Mouse (Mus musculus): ENCODE data around the gene Arhgef26. TPM values are rescaled to one million over a fixed set of nuclear protein-coding genes. Genes with fewer than 3 reads are reported as not detected.

The Arhgef26 gene
- polyA plus RNA-seq, 1 experiment = 0.57 TPM

DNA sequence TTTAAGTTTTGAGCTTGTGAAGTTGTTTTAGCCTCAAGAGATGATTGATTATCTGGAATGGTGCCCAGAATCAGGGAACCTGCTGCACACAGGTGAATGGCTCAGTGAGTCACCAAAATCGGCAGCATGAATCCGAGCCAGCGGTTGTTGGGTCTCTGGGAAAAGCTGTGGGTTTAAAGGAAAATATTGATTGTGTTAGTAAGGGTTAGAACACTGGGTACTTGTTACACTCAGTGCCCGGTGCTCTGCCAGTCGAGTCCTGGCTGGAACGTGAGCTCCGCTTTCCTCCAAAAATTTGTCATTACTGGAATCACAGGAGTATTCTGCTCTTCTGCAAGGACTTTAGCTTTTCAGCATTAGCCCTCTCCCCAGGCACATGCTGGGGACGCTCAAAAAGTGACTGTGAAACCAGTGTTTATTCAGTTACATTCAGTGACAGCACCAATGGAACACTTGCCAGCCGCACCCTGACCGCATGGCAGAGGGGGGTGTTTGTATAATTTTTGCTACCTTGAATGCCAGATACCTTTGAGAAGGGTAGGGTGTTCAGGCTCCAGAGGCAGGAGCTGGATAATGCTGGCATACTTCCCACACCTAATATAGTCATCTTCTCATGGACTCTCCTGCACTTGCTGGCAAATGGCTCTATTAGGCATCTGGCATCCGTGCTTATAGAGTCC, 11.2 kb downstream of the Arhgef26 start:
- Histone ChIP-seq H3K4me3 (ENCODE audit: control insufficient read depth, insufficient read depth, low read length) (no peak overlapping the region), H3K4me1 (replicated peaks; ENCODE audit: control insufficient read depth, insufficient read depth, low read length) (no peaks in the 10 kb centered on the region), H3K27ac (ENCODE audit: control insufficient read depth, insufficient read depth, low read length) (no peak overlapping the region), H3K27me3 (ENCODE audit: control insufficient read depth, insufficient read depth, low read length) (no peaks in the 10 kb centered on the region), H3K36me3 (ENCODE audit: control insufficient read depth, insufficient read depth, low read length) (no peaks in the 10 kb centered on the region)
- WGBS = 86% methylated on average over 11 of the region's 11 CpGs
- TF ChIP-seq POLR2A (IDR thresholded peaks at IDR 0.05; ENCODE audit: control insufficient read depth, extremely low read depth, insufficient read depth, low read length, poor library complexity) = no peak
- no peak for TF ChIP-seq CTCF (IDR thresholded peaks at IDR 0.05; ENCODE audit: borderline replicate concordance, control insufficient read depth, extremely low read depth, insufficient read depth, low read length, poor library complexity)
- DNase-seq = no peak

DNA sequence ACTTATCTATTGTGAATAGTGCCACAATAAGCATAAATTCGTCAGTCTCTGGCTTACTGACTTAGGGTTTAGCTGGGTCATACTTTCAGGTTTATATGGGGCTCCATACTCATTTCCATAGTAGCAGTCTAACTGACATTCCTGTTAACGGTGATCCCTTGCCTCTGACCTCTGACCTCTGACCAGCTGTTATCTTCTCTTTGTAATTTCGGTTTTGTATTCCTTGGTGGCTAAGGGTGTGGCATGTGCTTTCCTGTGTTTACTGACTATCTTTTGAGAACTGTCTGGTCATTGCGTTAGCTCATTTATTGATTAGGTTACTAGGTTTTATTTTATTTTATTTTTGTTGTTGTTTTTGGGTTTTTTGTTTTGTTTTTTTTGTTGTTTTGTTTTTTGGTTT, 13.9 kb downstream of the Arhgef26 start:
- 89% methylated on average over 4 of the region's 4 CpGs for WGBS
- Histone ChIP-seq H3K4me1 (replicated peaks; ENCODE audit: control insufficient read depth, insufficient read depth, low read length) (no peaks in the 10 kb centered on the region), H3K36me3 (ENCODE audit: control insufficient read depth, insufficient read depth, low read length) (no peaks in the 10 kb centered on the region), H3K27ac (ENCODE audit: control insufficient read depth, insufficient read depth, low read length) (no peak overlapping the region), H3K27me3 (ENCODE audit: control insufficient read depth, insufficient read depth, low read length) (no peaks in the 10 kb centered on the region), H3K4me3 (ENCODE audit: control insufficient read depth, insufficient read depth, low read length) (no peak overlapping the region)
- no peak for DNase-seq
- no peak for TF ChIP-seq POLR2A (IDR thresholded peaks at IDR 0.05; ENCODE audit: control insufficient read depth, extremely low read depth, insufficient read depth, low read length, poor library complexity)
- TF ChIP-seq CTCF (IDR thresholded peaks at IDR 0.05; ENCODE audit: borderline replicate concordance, control insufficient read depth, extremely low read depth, insufficient read depth, low read length, poor library complexity) = no peak

DNA sequence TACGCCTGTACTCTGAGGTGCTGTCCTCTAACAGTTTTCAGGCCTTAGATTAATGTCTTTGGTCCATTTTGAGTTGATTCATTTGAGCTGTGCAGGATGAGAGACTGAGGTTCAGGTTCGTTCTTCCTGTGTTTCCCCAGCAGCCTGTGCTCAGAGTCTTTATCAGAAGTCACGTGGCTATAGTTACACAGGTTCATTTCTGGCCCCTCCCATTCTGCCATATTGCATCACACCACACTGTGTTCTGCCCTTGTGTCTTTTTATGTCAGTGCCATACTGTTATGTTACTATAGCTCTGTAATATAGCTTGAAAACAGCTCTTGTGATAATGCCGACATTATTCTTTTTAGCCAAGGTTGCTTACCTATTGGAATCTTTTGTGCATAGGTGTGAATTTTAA, 14.7 kb downstream of the Arhgef26 start:
- TF ChIP-seq CTCF (IDR thresholded peaks at IDR 0.05; ENCODE audit: borderline replicate concordance, control insufficient read depth, extremely low read depth, insufficient read depth, low read length, poor library complexity) (no peak), POLR2A (IDR thresholded peaks at IDR 0.05; ENCODE audit: control insufficient read depth, extremely low read depth, insufficient read depth, low read length, poor library complexity) (no peak)
- no peaks in the 10 kb centered on the region for H3K27me3 ChIP-seq (ENCODE audit: control insufficient read depth, insufficient read depth, low read length)

DNA sequence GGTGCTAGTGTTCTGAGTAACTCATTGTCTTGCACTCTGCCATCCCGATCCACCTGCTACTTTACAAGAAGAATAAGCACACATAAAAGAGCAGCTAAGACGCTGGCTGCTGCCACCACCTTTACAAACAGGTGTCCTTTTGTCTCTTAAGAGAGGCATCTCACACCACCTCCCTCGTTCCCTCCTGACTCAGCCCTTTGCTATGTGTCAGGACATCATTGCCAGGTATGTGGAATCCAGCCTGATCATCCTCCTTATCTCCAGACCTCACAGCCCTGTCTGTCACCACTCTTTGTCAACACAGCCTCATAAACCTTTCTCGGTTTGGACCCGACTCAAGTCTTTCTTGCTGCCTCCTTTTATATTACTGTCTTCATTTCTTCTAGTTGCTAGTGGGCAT, 29.7 kb downstream of the Arhgef26 start:
- H3K4me3 ChIP-seq (ENCODE audit: control insufficient read depth, insufficient read depth, low read length) = no peak overlapping the region
- no peaks in the 10 kb centered on the region for H3K4me1 ChIP-seq (replicated peaks; ENCODE audit: control insufficient read depth, insufficient read depth, low read length)
- DNase-seq = no peak
- WGBS = 89% methylated on average over 5 of the region's 5 CpGs
- TF ChIP-seq POLR2A (IDR thresholded peaks at IDR 0.05; ENCODE audit: control insufficient read depth, extremely low read depth, insufficient read depth, low read length, poor library complexity) (no peak), CTCF (IDR thresholded peaks at IDR 0.05; ENCODE audit: borderline replicate concordance, control insufficient read depth, extremely low read depth, insufficient read depth, low read length, poor library complexity) (no peak)
- H3K36me3 ChIP-seq (ENCODE audit: control insufficient read depth, insufficient read depth, low read length) = no peaks in the 10 kb centered on the region
- no peak overlapping the region for H3K27ac ChIP-seq (ENCODE audit: control insufficient read depth, insufficient read depth, low read length)
- H3K27me3 ChIP-seq (ENCODE audit: control insufficient read depth, insufficient read depth, low read length) = no peaks in the 10 kb centered on the region

More for the DNA sequence above, 14.7 kb downstream of the Arhgef26 start:
- 89% methylated on average over 4 of the region's 4 CpGs for whole genome bisulfite sequencing
- no peaks in the 10 kb centered on the region for H3K36me3 ChIP-seq (ENCODE audit: control insufficient read depth, insufficient read depth, low read length)
- H3K27ac ChIP-seq (ENCODE audit: control insufficient read depth, insufficient read depth, low read length) = no peak overlapping the region
- H3K4me3 ChIP-seq (ENCODE audit: control insufficient read depth, insufficient read depth, low read length) = no peak overlapping the region
- no peak for DNase-seq
- H3K4me1 ChIP-seq (replicated peaks; ENCODE audit: control insufficient read depth, insufficient read depth, low read length) = no peaks in the 10 kb centered on the region

DNA sequence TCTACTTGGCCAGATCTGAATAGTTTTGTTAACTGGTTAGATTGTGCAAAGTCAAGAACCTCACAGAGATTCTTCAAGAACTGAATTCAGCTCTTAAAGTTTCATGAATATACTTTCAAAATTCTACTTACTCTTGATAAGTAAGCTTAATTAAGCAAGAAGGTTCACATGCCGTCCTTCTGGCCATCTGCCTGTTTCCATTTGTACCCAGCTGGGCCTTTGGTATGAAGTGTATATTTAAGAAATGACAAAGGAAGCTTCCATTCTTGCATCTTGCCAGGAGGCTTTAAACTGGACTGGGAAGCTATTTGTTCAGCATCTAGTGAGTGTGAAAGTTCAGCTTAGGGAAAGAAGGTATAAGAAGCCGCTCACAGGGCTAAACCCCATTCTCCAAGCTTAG, 34.7 kb downstream of the Arhgef26 start:
- no peaks in the 10 kb centered on the region for H3K36me3 ChIP-seq (ENCODE audit: control insufficient read depth, insufficient read depth, low read length)
- no peak overlapping the region for H3K27ac ChIP-seq (ENCODE audit: control insufficient read depth, insufficient read depth, low read length)
- no peaks in the 10 kb centered on the region for H3K4me1 ChIP-seq (replicated peaks; ENCODE audit: control insufficient read depth, insufficient read depth, low read length)
- TF ChIP-seq POLR2A (IDR thresholded peaks at IDR 0.05; ENCODE audit: control insufficient read depth, extremely low read depth, insufficient read depth, low read length, poor library complexity) (no peak), CTCF (IDR thresholded peaks at IDR 0.05; ENCODE audit: borderline replicate concordance, control insufficient read depth, extremely low read depth, insufficient read depth, low read length, poor library complexity) (no peak)
- no peak overlapping the region for H3K4me3 ChIP-seq (ENCODE audit: control insufficient read depth, insufficient read depth, low read length)
- no peak for DNase-seq
- H3K27me3 ChIP-seq (ENCODE audit: control insufficient read depth, insufficient read depth, low read length) = no peaks in the 10 kb centered on the region
- WGBS = 95% methylated on average over 2 of the region's 2 CpGs

DNA sequence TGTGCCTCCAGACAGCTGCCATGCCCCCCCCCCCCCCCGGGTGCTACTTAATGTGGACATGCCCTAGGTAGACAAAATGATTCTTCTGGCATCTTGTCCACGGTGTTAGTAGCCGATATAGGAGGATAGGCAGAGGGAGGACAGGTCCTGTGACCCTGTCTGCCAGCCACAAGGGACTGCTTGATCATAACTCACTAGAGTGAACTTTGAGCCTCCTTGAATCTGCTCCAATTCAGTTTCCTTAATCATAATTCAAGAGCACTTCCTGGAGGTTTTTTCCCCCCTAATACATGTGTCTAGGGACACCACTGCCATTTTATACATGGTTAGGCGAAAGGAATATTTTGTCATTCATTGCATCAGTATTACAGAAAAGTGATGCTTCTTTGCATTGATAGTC, 36.2 kb downstream of the Arhgef26 start:
- H3K27ac ChIP-seq (ENCODE audit: control insufficient read depth, insufficient read depth, low read length) = no peak overlapping the region
- TF ChIP-seq CTCF (IDR thresholded peaks at IDR 0.05; ENCODE audit: borderline replicate concordance, control insufficient read depth, extremely low read depth, insufficient read depth, low read length, poor library complexity) (no peak), POLR2A (IDR thresholded peaks at IDR 0.05; ENCODE audit: control insufficient read depth, extremely low read depth, insufficient read depth, low read length, poor library complexity) (no peak)
- no peaks in the 10 kb centered on the region for H3K27me3 ChIP-seq (ENCODE audit: control insufficient read depth, insufficient read depth, low read length)
- no peak overlapping the region for H3K4me3 ChIP-seq (ENCODE audit: control insufficient read depth, insufficient read depth, low read length)
- WGBS = 93% methylated on average over 4 of the region's 4 CpGs
- DNase-seq = no peak
- H3K36me3 ChIP-seq (ENCODE audit: control insufficient read depth, insufficient read depth, low read length) = no peaks in the 10 kb centered on the region
- no peaks in the 10 kb centered on the region for H3K4me1 ChIP-seq (replicated peaks; ENCODE audit: control insufficient read depth, insufficient read depth, low read length)

DNA sequence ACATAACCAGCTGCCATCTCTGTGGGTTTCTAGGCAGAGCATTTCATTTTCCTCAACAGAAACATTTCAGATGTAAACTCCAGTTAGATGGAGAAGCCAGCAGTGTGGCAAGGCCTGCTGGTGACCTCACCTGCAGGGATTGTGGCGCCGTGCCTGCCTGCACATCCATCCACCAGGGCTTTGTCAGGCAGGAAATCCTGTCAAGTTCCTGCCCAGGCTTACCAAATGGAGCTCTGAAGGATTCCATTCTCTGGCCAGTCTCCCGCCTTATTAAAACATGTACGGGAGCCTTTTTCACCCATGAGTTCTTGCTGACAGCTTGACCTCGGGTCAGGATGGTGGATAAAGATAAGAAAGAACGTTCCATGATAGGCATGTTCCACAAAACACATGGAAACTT, 36.7 kb downstream of the Arhgef26 start:
- TF ChIP-seq POLR2A (IDR thresholded peaks at IDR 0.05; ENCODE audit: control insufficient read depth, extremely low read depth, insufficient read depth, low read length, poor library complexity) = no peak
- no peak for TF ChIP-seq CTCF (IDR thresholded peaks at IDR 0.05; ENCODE audit: borderline replicate concordance, control insufficient read depth, extremely low read depth, insufficient read depth, low read length, poor library complexity)
- no peak overlapping the region for H3K27ac ChIP-seq (ENCODE audit: control insufficient read depth, insufficient read depth, low read length)
- no peak for DNase-seq
- no peaks in the 10 kb centered on the region for H3K27me3 ChIP-seq (ENCODE audit: control insufficient read depth, insufficient read depth, low read length)
- 62% methylated on average over 6 of the region's 6 CpGs for WGBS
- no peak overlapping the region for H3K4me3 ChIP-seq (ENCODE audit: control insufficient read depth, insufficient read depth, low read length)
- H3K4me1 ChIP-seq (replicated peaks; ENCODE audit: control insufficient read depth, insufficient read depth, low read length) = no peaks in the 10 kb centered on the region
- H3K36me3 ChIP-seq (ENCODE audit: control insufficient read depth, insufficient read depth, low read length) = no peaks in the 10 kb centered on the region
